Mouse (Mus musculus) c-Kit-negative CD71-positive TER-119-positive erythroid progenitor cells, embryonic 14.5 days (primary cell): ENCODE measurements around the gene Dclk1.

Experiments
- DNase-seq: peaks from one replicate; pipeline ENCODE4 v3.0.0-alpha.2; 2013; ENCODE audit warnings: low read depth, low spot score

The Dclk1 gene

GRCm38 (mm10) chr3:55260139-55260538 is 18.0 kb downstream of the Dclk1 start:
- DNase-seq = no peak

DNA sequence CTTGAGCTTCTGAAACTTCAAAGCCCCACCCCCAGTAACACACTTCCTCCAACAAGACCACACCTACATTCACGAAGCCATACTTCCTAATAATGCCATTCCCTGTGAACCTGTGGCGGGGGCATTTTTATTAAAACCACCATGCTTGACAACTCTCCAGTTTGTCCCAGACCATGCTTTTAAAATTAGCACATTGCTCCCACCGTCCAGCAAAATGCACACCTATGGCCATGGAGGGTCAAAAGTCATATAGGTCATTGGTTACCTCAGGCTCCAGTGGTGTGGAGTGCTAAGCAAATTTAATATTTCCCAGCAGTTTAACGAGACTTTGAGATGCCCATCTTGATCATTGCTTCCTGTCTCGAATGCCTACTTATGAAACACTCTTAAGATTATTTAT is 23.9 kb downstream of the Dclk1 start:
- no peak for DNase-seq

- DNase-seq = no peak
Measured at GRCm38 (mm10) chr3:55269802-55270201, 27.6 kb downstream of the Dclk1 start.

GRCm38 (mm10) chr3:55270345-55270744 is 28.2 kb downstream of the Dclk1 start:
- DNase-seq = no peak

GRCm38 (mm10) chr3:55270920-55271319 is 28.8 kb downstream of the Dclk1 start:
- DNase-seq = no peak

DNA sequence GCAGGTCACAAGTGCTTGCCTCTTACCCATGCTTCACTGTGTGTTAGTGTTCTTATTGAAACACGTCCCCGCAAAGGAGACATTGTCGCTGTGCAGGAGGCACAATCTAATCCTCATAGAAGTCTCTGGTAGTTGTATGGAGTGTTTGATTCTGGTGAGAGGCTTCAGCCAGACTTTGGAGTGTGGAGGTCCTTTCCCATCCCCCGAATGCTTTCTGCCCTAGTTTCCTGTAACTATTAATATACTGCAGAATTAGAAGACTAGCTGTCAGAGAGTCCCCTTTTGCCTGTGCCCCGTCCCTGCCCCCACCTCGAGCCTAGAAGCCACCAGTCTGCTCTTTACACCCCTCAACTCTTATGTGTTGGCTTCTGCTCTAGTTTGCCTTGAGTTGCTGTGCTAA is 30.4 kb downstream of the Dclk1 start:
- DNase-seq = no peak

- no peak for DNase-seq
Measured at GRCm38 (mm10) chr3:55276446-55276845, 34.3 kb downstream of the Dclk1 start.

DNA sequence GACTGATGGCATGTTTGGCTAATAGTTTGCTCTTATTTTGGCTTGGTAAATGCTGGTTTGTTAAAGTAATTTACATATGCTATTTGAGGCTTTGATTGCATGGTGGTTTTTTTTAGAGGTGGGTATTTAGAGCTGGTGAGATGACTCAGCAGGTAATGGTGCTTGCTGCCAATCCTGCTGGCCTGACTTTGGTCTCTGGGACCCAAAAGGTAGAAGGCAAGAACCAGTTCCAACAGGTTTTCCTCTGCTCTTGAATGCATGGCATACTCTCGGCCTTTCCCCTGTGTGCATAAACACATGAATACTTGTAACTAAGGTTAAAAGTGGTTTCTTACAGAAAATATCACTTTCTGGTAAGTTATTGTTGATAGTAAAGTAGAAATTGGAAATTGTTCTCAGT is 34.7 kb downstream of the Dclk1 start:
- no peak for DNase-seq

- DNase-seq = no peak
Measured at GRCm38 (mm10) chr3:55277829-55278228, 35.7 kb downstream of the Dclk1 start.

DNA sequence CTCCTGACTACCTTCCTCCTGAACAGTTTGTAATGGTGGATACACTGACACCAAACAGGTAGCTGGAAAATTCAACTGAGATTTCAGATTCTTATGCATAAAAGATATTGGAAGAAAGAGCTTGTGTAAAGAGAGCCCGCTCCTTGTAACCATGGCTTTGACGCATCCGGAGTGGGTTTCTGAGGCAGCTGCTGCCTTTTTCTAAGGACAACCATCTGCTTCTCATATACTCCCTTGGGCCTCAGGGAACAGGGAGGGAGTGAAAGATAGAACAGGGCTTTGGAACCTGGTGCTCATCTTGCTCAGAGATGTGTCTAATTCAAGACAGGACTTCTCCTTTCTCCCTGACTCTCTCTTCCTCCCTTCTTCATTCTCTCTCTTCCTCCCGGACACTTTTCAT is 37.8 kb downstream of the Dclk1 start:
- DNase-seq = no peak

GRCm38 (mm10) chr3:55280471-55280870 is 38.3 kb downstream of the Dclk1 start:
- DNase-seq = no peak

- DNase-seq = no peak
Measured at GRCm38 (mm10) chr3:55284215-55284614, 42.1 kb downstream of the Dclk1 start.

GRCm38 (mm10) chr3:55288726-55289125 is 46.6 kb downstream of the Dclk1 start:
- DNase-seq = no peak

DNA sequence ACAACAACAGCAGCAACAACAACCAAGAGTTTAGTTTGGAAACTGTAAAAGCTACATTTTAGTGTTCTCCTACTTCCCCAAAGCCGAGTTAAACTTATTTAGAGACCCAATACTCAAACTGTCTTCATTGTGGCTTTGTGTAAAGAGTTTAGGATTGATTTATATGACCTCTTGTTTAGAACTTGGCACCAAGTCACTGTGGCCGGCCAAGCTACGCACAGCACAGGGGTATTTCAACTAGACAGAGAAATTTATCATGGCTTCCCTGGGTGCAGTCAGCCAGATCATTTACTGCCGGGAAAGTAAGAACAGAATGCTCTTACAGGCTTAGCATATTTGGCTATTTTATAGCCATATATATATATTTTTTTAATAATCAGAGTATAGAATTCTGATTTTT is 49.8 kb downstream of the Dclk1 start:
- DNase-seq = no peak

DNA sequence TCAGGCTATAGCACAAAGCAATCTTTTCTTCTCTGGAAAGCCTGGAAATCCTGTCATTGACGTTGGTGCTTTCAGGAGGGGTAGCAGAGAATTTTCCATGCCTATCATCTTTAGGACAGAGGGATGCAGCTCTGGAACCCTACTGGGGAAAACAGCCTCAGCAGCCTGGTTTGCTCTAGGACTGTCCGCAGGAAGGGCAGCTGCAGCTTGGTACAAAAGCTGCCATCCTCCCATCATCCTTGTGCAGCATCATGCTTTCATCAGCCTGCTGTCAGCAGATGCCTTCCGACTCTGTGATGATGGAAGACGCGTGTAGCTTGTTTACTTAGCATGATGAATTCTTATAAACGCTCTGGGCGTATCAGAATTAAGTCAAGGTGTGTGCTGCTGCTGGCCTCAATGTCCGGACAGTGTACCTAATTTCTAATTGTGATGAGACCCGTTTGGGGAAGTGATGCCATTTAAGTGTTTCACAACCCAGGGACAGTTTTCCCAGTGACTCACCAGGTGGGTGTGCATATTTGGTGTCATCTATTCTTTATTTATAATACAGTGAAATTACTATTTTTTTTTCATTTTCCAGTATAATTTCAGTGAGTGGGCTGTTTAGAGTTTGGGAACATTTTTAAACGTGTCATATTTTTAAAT is 50.7 kb downstream of the Dclk1 start:
- DNase-seq = no peak

- DNase-seq = no peak
Measured at GRCm38 (mm10) chr3:55305653-55306052, 63.5 kb downstream of the Dclk1 start.

DNA sequence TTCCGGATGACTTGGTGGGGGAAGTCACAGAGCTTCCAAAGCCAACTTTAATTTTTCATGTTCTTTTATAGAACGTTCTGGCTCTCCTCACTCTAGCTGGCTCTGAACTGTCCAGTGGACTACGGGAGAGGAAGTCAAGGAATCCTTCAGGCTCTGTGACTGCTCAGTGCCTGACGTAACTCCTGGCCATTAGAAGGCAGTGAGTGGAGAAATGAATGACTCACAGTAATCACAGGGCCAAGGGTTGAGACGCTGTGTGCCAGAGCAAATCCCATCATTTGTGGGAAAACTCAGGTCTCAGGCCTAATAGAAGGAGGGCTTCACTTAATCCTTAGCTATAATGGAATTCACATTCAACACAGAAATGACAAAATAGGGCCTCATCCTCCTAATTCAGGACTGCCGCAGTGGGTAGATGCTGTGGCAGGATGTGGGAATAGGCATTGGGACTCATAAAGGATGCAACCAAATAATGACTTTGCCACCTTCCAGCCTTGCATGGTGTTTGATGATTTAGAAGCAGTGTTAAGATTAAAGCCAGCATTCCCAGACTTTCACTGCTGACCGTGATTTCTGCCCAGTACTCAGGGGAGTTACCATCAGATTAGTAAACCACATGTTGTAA is 65.5 kb downstream of the Dclk1 start:
- no peak for DNase-seq

GRCm38 (mm10) chr3:55309961-55310360 is 67.8 kb downstream of the Dclk1 start:
- DNase-seq = no peak

DNA sequence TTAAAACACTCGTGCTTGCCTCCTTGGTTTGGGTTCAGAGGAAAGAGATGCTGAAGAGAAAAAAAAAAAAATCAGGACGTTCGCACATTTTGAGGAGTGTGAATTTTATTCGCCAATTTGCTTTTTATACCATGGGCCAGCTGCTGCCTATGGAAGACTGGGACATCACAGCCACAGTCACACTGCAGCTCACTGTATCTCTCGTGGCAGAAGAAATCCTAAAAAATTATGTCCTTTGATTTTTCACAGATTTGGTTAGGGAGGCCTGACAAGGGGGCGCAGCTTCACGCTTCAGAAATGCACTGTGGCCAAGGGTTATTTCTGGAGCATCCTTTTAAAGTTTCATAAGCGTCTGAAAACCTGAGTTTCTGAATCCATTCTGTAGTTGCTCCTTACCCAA is 73.7 kb downstream of the Dclk1 start:
- DNase-seq = no peak

GRCm38 (mm10) chr3:55318021-55318420 is 75.9 kb downstream of the Dclk1 start:
- DNase-seq = no peak

GRCm38 (mm10) chr3:55320572-55320971 is 78.4 kb downstream of the Dclk1 start:
- DNase-seq = no peak

DNA sequence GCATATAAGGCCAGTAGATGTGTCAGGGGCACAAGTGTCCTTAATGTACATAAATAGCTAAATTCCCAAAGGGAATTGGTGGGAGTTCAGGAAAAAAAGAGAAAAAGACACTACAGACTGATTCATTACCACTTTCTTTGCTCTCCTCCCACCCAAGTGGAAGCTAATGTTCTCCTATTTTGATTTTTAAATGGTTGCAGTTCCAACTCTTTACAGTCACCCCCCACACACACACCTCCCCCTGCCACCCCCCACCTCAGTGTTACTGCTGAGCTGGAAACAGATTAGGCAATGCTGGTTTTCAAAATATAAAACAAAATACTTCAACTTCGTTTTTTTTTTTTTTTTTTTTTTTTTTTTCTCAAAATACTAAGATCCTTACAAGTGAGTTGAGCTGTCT is 81.9 kb downstream of the Dclk1 start:
- DNase-seq = no peak

GRCm38 (mm10) chr3:55330496-55330895 is 88.3 kb downstream of the Dclk1 start:
- no peak for DNase-seq

DNA sequence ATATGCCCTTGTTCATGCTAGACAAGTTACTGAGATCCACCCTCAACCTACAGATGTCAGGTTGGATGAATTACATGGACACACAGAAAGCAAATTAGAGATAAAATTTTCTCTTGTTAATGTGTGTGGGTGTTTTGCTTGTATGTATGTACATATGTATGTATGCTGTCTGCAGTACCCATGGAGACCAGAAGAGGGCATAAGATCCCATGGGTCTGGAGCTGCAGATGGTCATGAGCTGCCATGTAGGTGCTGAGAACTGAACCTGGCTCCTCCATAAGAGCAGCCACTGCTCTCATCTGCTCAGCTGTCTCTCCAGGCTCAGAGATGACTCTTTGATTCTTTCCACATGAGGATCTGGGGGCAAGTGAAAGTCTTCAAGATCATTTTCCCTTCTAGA is 89.5 kb downstream of the Dclk1 start:
- DNase-seq = no peak
